Mouse (Mus musculus): ENCODE results near the gene Zbtb2. TPM values are rescaled to one million over a fixed set of nuclear protein-coding genes. Genes with fewer than 3 reads are reported as not detected.

The Zbtb2 gene
- polyA plus RNA-seq, 1 experiment from 2014 or later: 17.5 TPM

- no peaks in the 10 kb centered on the region for H3K27me3 ChIP-seq (ENCODE audit: control insufficient read depth, insufficient read depth, low read length)
- H3K4me1 ChIP-seq (ENCODE audit: control insufficient read depth, insufficient read depth, low read length): no peaks in the 10 kb centered on the region
- H3K9me3 ChIP-seq (ENCODE audit: control insufficient read depth, low read length): no peaks in the 10 kb centered on the region
- ATAC-seq (ENCODE audit: low FRiP score, low TSS enrichment): no peak
- no peak overlapping the region for H3K9ac ChIP-seq (replicated peaks; ENCODE audit: low read length)
- H3K27ac ChIP-seq (replicated peaks; ENCODE audit: low read depth, low read length): no peak overlapping the region
- WGBS: 90% methylated on average over 19 of the region's 19 CpGs
- H3K4me3 ChIP-seq (replicated peaks; ENCODE audit: low read depth, low read length): no peak overlapping the region
- DNase-seq: no peak
- peaks cover 19% of the 10 kb centered on the region; the same call in 1 of the 2 replicates for H3K36me3 ChIP-seq (ENCODE audit: control insufficient read depth, insufficient read depth, low read length)
- H3K4me2 ChIP-seq (ENCODE audit: low read length): no peak overlapping the region
These were observed 31.9 kb downstream of the Zbtb2 start for GRCm38 (mm10) chr10:4355882-4356451.

GRCm38 (mm10) chr10:4354371-4355260, 33.3 kb downstream of the Zbtb2 start:
- ATAC-seq (ENCODE audit: low FRiP score, low TSS enrichment): no peak
- no peaks in the 10 kb centered on the region for H3K9me3 ChIP-seq (ENCODE audit: control insufficient read depth, low read length)
- WGBS: 93% methylated on average over 38 of the region's 38 CpGs
- H3K36me3 ChIP-seq (ENCODE audit: control insufficient read depth, insufficient read depth, low read length): peaks cover 19% of the 10 kb centered on the region; the same call in 1 of the 2 replicates
- H3K4me3 ChIP-seq (replicated peaks; ENCODE audit: low read depth, low read length): no peak overlapping the region
- no peak overlapping the region for H3K4me2 ChIP-seq (ENCODE audit: low read length)
- H3K27me3 ChIP-seq (ENCODE audit: control insufficient read depth, insufficient read depth, low read length): no peaks in the 10 kb centered on the region
- no peaks in the 10 kb centered on the region for H3K4me1 ChIP-seq (ENCODE audit: control insufficient read depth, insufficient read depth, low read length)
- DNase-seq: no peak
- H3K27ac ChIP-seq (replicated peaks; ENCODE audit: low read depth, low read length): no peak overlapping the region
- H3K9ac ChIP-seq (replicated peaks; ENCODE audit: low read length): no peak overlapping the region

GRCm38 (mm10) chr10:4347591-4347990, 40.3 kb downstream of the Zbtb2 start:
- no peak for DNase-seq
- Histone ChIP-seq H3K9me3 (ENCODE audit: control insufficient read depth, low read length) (no peaks in the 10 kb centered on the region), H3K4me2 (ENCODE audit: low read length) (no peak overlapping the region), H3K36me3 (ENCODE audit: control insufficient read depth, insufficient read depth, low read length) (no peaks in the 10 kb centered on the region), H3K4me1 (ENCODE audit: control insufficient read depth, insufficient read depth, low read length) (peaks cover 4% of the 10 kb centered on the region; the same call in 1 of the 2 replicates), H3K27ac (replicated peaks; ENCODE audit: low read depth, low read length) (no peak overlapping the region), H3K4me3 (replicated peaks; ENCODE audit: low read depth, low read length) (no peak overlapping the region), H3K27me3 (ENCODE audit: control insufficient read depth, insufficient read depth, low read length) (no peaks in the 10 kb centered on the region), H3K9ac (replicated peaks; ENCODE audit: low read length) (no peak overlapping the region)
- no peak for ATAC-seq (ENCODE audit: low FRiP score, low TSS enrichment)
- WGBS: 95% methylated on average over 14 of the region's 14 CpGs

- Histone ChIP-seq H3K27me3 (ENCODE audit: control insufficient read depth, insufficient read depth, low read length) (no peaks in the 10 kb centered on the region), H3K27ac (replicated peaks; ENCODE audit: low read depth, low read length) (no peak overlapping the region), H3K4me3 (replicated peaks; ENCODE audit: low read depth, low read length) (no peak overlapping the region), H3K9me3 (ENCODE audit: control insufficient read depth, low read length) (no peaks in the 10 kb centered on the region), H3K36me3 (ENCODE audit: control insufficient read depth, insufficient read depth, low read length) (no peaks in the 10 kb centered on the region), H3K9ac (replicated peaks; ENCODE audit: low read length) (no peak overlapping the region), H3K4me2 (ENCODE audit: low read length) (peak overlapping the region; percentile 55), H3K4me1 (ENCODE audit: control insufficient read depth, insufficient read depth, low read length) (peaks cover 4% of the 10 kb centered on the region; the same call in 1 of the 2 replicates)
- no peak for DNase-seq
- peak; percentile 68 for ATAC-seq (ENCODE audit: low FRiP score, low TSS enrichment)
- 82% methylated on average over 4 of the region's 4 CpGs for WGBS
These were observed 40.8 kb downstream of the Zbtb2 start for GRCm38 (mm10) chr10:4347136-4347492.

GRCm38 (mm10) chr10:4346489-4347135, 41.3 kb downstream of the Zbtb2 start:
- no peaks in the 10 kb centered on the region for H3K36me3 ChIP-seq (ENCODE audit: control insufficient read depth, insufficient read depth, low read length)
- H3K4me1 ChIP-seq (ENCODE audit: control insufficient read depth, insufficient read depth, low read length): peaks cover 4% of the 10 kb centered on the region; the same call in 1 of the 2 replicates
- ATAC-seq (ENCODE audit: low FRiP score, low TSS enrichment) (peak; percentile 87), DNase-seq (peak; percentile 91)
- peak overlapping the region; percentile 19 for H3K4me3 ChIP-seq (replicated peaks; ENCODE audit: low read depth, low read length)
- H3K4me2 ChIP-seq (ENCODE audit: low read length): peak overlapping the region; percentile 55
- H3K27me3 ChIP-seq (ENCODE audit: control insufficient read depth, insufficient read depth, low read length): no peaks in the 10 kb centered on the region
- H3K9me3 ChIP-seq (ENCODE audit: control insufficient read depth, low read length): no peaks in the 10 kb centered on the region
- 8% methylated on average over 28 of the region's 28 CpGs for WGBS
- H3K27ac ChIP-seq (replicated peaks; ENCODE audit: low read depth, low read length): no peak overlapping the region
- H3K9ac ChIP-seq (replicated peaks; ENCODE audit: low read length): no peak overlapping the region

GRCm38 (mm10) chr10:4341430-4341829, 46.5 kb downstream of the Zbtb2 start:
- Histone ChIP-seq H3K27ac (replicated peaks; ENCODE audit: low read depth, low read length) (no peak overlapping the region), H3K27me3 (ENCODE audit: control insufficient read depth, insufficient read depth, low read length) (no peaks in the 10 kb centered on the region), H3K9me3 (ENCODE audit: control insufficient read depth, low read length) (no peaks in the 10 kb centered on the region), H3K4me2 (ENCODE audit: low read length) (no peak overlapping the region), H3K36me3 (ENCODE audit: control insufficient read depth, insufficient read depth, low read length) (no peaks in the 10 kb centered on the region), H3K9ac (replicated peaks; ENCODE audit: low read length) (no peak overlapping the region), H3K4me3 (replicated peaks; ENCODE audit: low read depth, low read length) (no peak overlapping the region), H3K4me1 (ENCODE audit: control insufficient read depth, insufficient read depth, low read length) (no peaks in the 10 kb centered on the region)
- ATAC-seq (ENCODE audit: low FRiP score, low TSS enrichment) (no peak), DNase-seq (peak; percentile 47)
- 28% methylated on average over 2 of the region's 2 CpGs for WGBS

- Histone ChIP-seq H3K9me3 (ENCODE audit: control insufficient read depth, low read length) (no peaks in the 10 kb centered on the region), H3K27me3 (ENCODE audit: control insufficient read depth, insufficient read depth, low read length) (no peaks in the 10 kb centered on the region), H3K4me2 (ENCODE audit: low read length) (no peak overlapping the region), H3K4me3 (replicated peaks; ENCODE audit: low read depth, low read length) (no peak overlapping the region), H3K36me3 (ENCODE audit: control insufficient read depth, insufficient read depth, low read length) (no peaks in the 10 kb centered on the region), H3K9ac (replicated peaks; ENCODE audit: low read length) (no peak overlapping the region), H3K27ac (replicated peaks; ENCODE audit: low read depth, low read length) (no peak overlapping the region), H3K4me1 (ENCODE audit: control insufficient read depth, insufficient read depth, low read length) (peaks cover 8% of the 10 kb centered on the region)
- DNase-seq (peak; percentile 40), ATAC-seq (ENCODE audit: low FRiP score, low TSS enrichment) (no peak)
- 55% methylated on average over 15 of the region's 15 CpGs for WGBS
These were observed 48.9 kb downstream of the Zbtb2 start for GRCm38 (mm10) chr10:4338863-4339461.

- no peaks in the 10 kb centered on the region for H3K27me3 ChIP-seq (ENCODE audit: control insufficient read depth, insufficient read depth, low read length)
- no peaks in the 10 kb centered on the region for H3K9me3 ChIP-seq (ENCODE audit: control insufficient read depth, low read length)
These were observed 53.7 kb downstream of the Zbtb2 start for GRCm38 (mm10) chr10:4334039-4334683.

More at GRCm38 (mm10) chr10:4334039-4334683, 53.7 kb downstream of the Zbtb2 start:
- 10% methylated on average over 27 of the region's 27 CpGs for WGBS
- peak overlapping the region; percentile 28 for H3K4me3 ChIP-seq (replicated peaks; ENCODE audit: low read depth, low read length)
- peaks cover 8% of the 10 kb centered on the region for H3K4me1 ChIP-seq (ENCODE audit: control insufficient read depth, insufficient read depth, low read length)
- peak; percentile 65 for DNase-seq
- no peaks in the 10 kb centered on the region for H3K36me3 ChIP-seq (ENCODE audit: control insufficient read depth, insufficient read depth, low read length)
- peak overlapping the region; percentile 20; the same call in 1 of the 2 replicates for H3K9ac ChIP-seq (replicated peaks; ENCODE audit: low read length)
- H3K4me2 ChIP-seq (ENCODE audit: low read length): peak overlapping the region; percentile 61
- peak; percentile 75 for ATAC-seq (ENCODE audit: low FRiP score, low TSS enrichment)
- H3K27ac ChIP-seq (replicated peaks; ENCODE audit: low read depth, low read length): no peak overlapping the region
